9 mouse cellular contexts compared by ENCODE assay signal in genomic region chr5:140735297-140735696, GRCm38 (mm10). TPM values are rescaled to one million over a fixed set of nuclear protein-coding genes. Genes with fewer than 3 reads are reported as not detected.
DNase-seq lines count a peak whose midpoint lies in the region; ATAC-seq and TF ChIP-seq lines count a peak whose summit lies in the region.
"Had no signal": no experiment of that assay in that cellular context is flagged by ENCODE, and none has a peak within 500 bp of the region (broad histone marks: within the 10 kb centered on the region; RNA-seq: fewer than 3 reads in every experiment).

No protein-coding gene starts in this region.

- WGBS in stomach, postnatal 0 days: 2% methylated on average over 22 of the region's 22 CpGs

- DNase-seq in heart, adult 11 months: peak; percentile 95
- DNase-seq in heart, postnatal 36 days: no peak
- peak; percentile 46 to 60 for DNase-seq in kidney, postnatal 4 days
- peak; percentile 49 for DNase-seq in mesoderm, embryonic 11.5 days (ENCODE audit: low read depth, low spot score)
- DNase-seq in stomach, postnatal 0 days (ENCODE audit: low spot score): peak; percentile 59
- DNase-seq in cerebellum, postnatal 36 days: no peak

- no peaks in the 10 kb centered on the region for H3K4me1 ChIP-seq in stomach, postnatal 0 days (replicated peaks; ENCODE audit: control insufficient read depth, insufficient read depth)

- peak overlapping the region; percentile 45 for H3K9ac ChIP-seq in stomach, postnatal 0 days (ENCODE audit: low read length)

- H3K27ac ChIP-seq in stomach, postnatal 0 days (replicated peaks): no peak overlapping the region

- no peak for TF ChIP-seq CTCF in stomach, postnatal 0 days (IDR thresholded peaks at IDR 0.05; ENCODE audit: low read depth)

- peak overlapping the region; percentile 21 for H3K4me3 ChIP-seq in stomach, postnatal 0 days (ENCODE audit: low read depth, low read length)

- no peaks in the 10 kb centered on the region for H3K27me3 ChIP-seq in stomach, postnatal 0 days (ENCODE audit: control insufficient read depth, insufficient read depth, low read length)

- peak overlapping the region; percentile 51 for H3K4me2 ChIP-seq in stomach, postnatal 0 days (replicated peaks; ENCODE audit: low read depth)

- no peaks in the 10 kb centered on the region for H3K9me3 ChIP-seq in stomach, postnatal 0 days (ENCODE audit: control insufficient read depth, low read length)
- H3K9me3 ChIP-seq: G1E had no signal

- intact Hi-C loops in heart, postnatal 36 days (cut with DNase I): no loop called here

- H3K36me3 ChIP-seq in stomach, postnatal 0 days (ENCODE audit: control insufficient read depth, insufficient read depth, low read length): no peaks in the 10 kb centered on the region
- H3K36me3 ChIP-seq: G1E had no signal

- peak; percentile 70 for ATAC-seq in activated CD4-positive, CD25-positive, alpha-beta regulatory T cell, adult 4 months
- ATAC-seq in granulocyte monocyte progenitor cell, adult 5-6 weeks (replicated peaks; ENCODE audit: poor library complexity, severe bottlenecking): peak; percentile 45
- peak; percentile 82 for ATAC-seq in stomach, postnatal 0 days (ENCODE audit: low FRiP score, low TSS enrichment)

- TF ChIP-seq EP300 in stomach, postnatal 0 days (optimal IDR thresholded peaks at IDR 0.05): no peak

RNA-seq across cellular contexts. Expression of gene Amz1, which starts 11.4 kb away (rescaled TPM):
- total RNA-seq in heart, postnatal 36 days (2021): under 1 TPM; 0.46 to 0.72 TPM
- under 1 TPM in 1 of 2 experiments, not detected in 1; 0.17 TPM for polyA plus RNA-seq in activated CD4-positive, CD25-positive, alpha-beta regulatory T cell, adult 4 months (2017; shearing (Covaris generic))
- 2.8 and 3.1 TPM in 2 replicates for total RNA-seq in granulocyte monocyte progenitor cell, adult 5-6 weeks (2014; fragmentation: Nextera tagmentation)
- 0.77 and 0.78 TPM in 2 replicates for total RNA-seq in granulocyte monocyte progenitor cell, adult 5-6 weeks (2017)
- 0.65 and 0.67 TPM in 2 replicates for polyA plus RNA-seq in stomach, postnatal 0 days (2015; fragmentation: Nextera tagmentation; extraction: Ambion mirVana)

RNA-seq across cellular contexts. Expression of gene Brat1, which starts 30.5 kb away (rescaled TPM):
- total RNA-seq in heart, postnatal 36 days (2021): 10 to 100 TPM in 1 of 2 experiments, 1 to 10 TPM in 1; 8.3 to 10.4 TPM
- polyA plus RNA-seq in activated CD4-positive, CD25-positive, alpha-beta regulatory T cell, adult 4 months (2017; shearing (Covaris generic)): 10 to 100 TPM; 10.3 to 15.2 TPM
- 10.2 and 14.3 TPM in 2 replicates for total RNA-seq in granulocyte monocyte progenitor cell, adult 5-6 weeks (2014; fragmentation: Nextera tagmentation)
- 7.3 and 8.2 TPM in 2 replicates for total RNA-seq in granulocyte monocyte progenitor cell, adult 5-6 weeks (2017)
- polyA plus RNA-seq in stomach, postnatal 0 days (2015; fragmentation: Nextera tagmentation; extraction: Ambion mirVana): 8.2 and 8.5 TPM in 2 replicates

RNA-seq across cellular contexts. Expression of gene Iqce, which starts 33.1 kb away (rescaled TPM):
- total RNA-seq in heart, postnatal 36 days (2021): 1 to 10 TPM; 8.9 to 9.8 TPM
- polyA plus RNA-seq in activated CD4-positive, CD25-positive, alpha-beta regulatory T cell, adult 4 months (2017; shearing (Covaris generic)): 10 to 100 TPM; 16.8 to 21.2 TPM
- total RNA-seq in granulocyte monocyte progenitor cell, adult 5-6 weeks (2014; fragmentation: Nextera tagmentation): 13.4 and 26.7 TPM in 2 replicates
- total RNA-seq in granulocyte monocyte progenitor cell, adult 5-6 weeks (2017): 5.3 and 10.0 TPM in 2 replicates
- polyA plus RNA-seq in stomach, postnatal 0 days (2015; fragmentation: Nextera tagmentation; extraction: Ambion mirVana): 5.6 and 6.0 TPM in 2 replicates

Comparison
In these comparisons a context has a peak if more than half of its experiments do, and no peak if none do; other contexts are left out.
1. DNase-seq: peak in heart, adult 11 months (single experiment), kidney, postnatal 4 days (2 of 2), mesoderm, embryonic 11.5 days (single experiment) and stomach, postnatal 0 days (single experiment); none in heart, postnatal 36 days (0 of 2) and cerebellum, postnatal 36 days (0 of 2).
2. Peak in every context shown above with its lines, with median percentiles within 50 percentile points of each other: ATAC-seq.